Mouse (Mus musculus): ENCODE measurements around the gene Nans. TPM values are rescaled to one million over a fixed set of nuclear protein-coding genes. Genes with fewer than 3 reads are reported as not detected.

The Nans gene
- total RNA-seq (2023), result 10 to 100 TPM; 60.8 to 75.1 TPM

GRCm38 (mm10) chr4:46489028-46489925 is at the start of gene Nans:
Gene Nans (plus strand): TSS chr4:46489248.

GRCm38 (mm10) chr4:46450519-46451131 is 38.4 kb upstream of the Nans start, which contains the start of gene Anp32b:
Gene Anp32b (plus strand): TSS chr4:46450902.

GRCm38 (mm10) chr4:46535840-46536361 is 46.9 kb downstream of the Nans start, which contains the start of gene Trim14:
Gene Trim14 (minus strand): TSS chr4:46536141.

Other genes with a start within 250 kb of the Nans start
- gene Foxe1, start 145.6 kb upstream of the Nans start, total RNA-seq (2023), result under 1 TPM in 1 of 2 experiments, not detected in 1; 0.24 TPM
- 1 to 10 TPM; 8.0 to 9.3 TPM for gene Trmo, start 99.8 kb upstream of the Nans start, total RNA-seq (2023)
- not detected for gene Hemgn, start 75.7 kb upstream of the Nans start, total RNA-seq (2023)
- 100 to 1,000 TPM; 131 to 153 TPM for gene Anp32b, start 38.3 kb upstream of the Nans start, total RNA-seq (2023)
- 10 to 100 TPM; 59.9 to 60.8 TPM for gene Trim14, start 46.9 kb downstream of the Nans start, total RNA-seq (2023)
- gene Coro2a, start 113.0 kb downstream of the Nans start, total RNA-seq (2023), result 10 to 100 TPM; 24.3 to 30.5 TPM
- 1 to 10 TPM; 7.5 to 8.0 TPM for gene Tbc1d2, start 161.0 kb downstream of the Nans start, total RNA-seq (2023)